Mouse (Mus musculus) CH12F3 (cell line): ENCODE measurements around the gene Zfp607a.
"Not testable (repeated sequence)": the region's sequence is repeated elsewhere in the genome, so short reads cannot be mapped to it uniquely, and the experiment has no call there.

ENCODE experiments used
- in situ Hi-C: fragments of 300-500 bp; cut with MboI; formaldehyde crosslinking; loops from 2 replicates; pipeline ENCODE4 v1.14.3; 2020; ENCODE audit warnings: low sequenced_read_pairs

Zfp607a gene

DNA sequence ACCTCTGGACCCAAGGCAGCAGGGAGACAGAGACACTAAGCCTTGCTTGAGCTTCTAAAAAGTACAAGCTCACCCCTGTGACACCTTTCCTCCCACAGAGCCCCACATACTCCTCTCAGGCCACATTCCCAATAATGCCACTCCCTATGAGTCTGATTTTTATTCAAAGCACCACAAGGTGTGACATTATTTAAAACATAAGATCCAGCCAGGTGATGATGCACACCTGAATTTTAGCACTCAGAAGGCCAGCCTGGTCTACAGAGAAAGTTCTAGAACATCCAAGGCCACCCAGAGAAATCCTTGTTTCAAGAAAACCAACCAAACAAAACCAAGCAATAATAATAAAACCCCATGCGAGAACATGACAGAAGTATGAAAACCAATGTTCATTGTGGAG lies at the start of gene Zfp607a:
Gene Zfp607a (plus strand): TSS at position 301 of the 400 bp plus-strand sequence.
- in situ Hi-C loops: no loop called here

DNA sequence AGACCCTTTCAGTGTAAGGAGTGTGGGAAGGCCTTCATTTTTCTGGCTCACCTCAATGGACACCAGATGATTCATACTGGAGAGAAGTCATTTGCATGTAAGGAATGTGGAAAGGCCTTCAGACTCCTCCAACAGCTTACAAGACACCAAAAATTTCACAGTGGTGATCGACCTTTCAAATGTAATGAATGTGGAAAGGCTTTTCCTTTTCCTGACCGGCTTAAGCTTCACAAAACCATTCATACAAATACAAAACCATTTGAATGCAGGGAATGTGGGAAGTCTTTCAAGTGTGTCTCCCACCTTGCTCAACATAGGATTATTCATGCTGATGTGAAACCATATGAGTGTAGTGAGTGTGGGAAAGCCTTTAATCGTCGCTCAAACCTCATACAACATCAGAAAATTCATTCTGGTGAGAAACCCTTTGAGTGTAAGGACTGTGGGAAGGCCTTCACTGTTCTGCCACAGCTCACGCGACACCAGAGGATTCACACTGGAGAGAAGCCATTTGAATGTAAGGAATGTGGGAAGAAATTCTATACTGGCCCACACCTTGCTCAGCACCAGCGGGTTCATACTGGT lies 38.7 kb upstream of the Zfp607a start:
- in situ Hi-C loops: no loop called here

GRCm38 (mm10) chr7:27822611-27823010 lies 34.7 kb upstream of the Zfp607a start:
- in situ Hi-C loops: no loop called here

GRCm38 (mm10) chr7:27834131-27834530 lies 23.2 kb upstream of the Zfp607a start:
- in situ Hi-C loops: no loop called here

DNA sequence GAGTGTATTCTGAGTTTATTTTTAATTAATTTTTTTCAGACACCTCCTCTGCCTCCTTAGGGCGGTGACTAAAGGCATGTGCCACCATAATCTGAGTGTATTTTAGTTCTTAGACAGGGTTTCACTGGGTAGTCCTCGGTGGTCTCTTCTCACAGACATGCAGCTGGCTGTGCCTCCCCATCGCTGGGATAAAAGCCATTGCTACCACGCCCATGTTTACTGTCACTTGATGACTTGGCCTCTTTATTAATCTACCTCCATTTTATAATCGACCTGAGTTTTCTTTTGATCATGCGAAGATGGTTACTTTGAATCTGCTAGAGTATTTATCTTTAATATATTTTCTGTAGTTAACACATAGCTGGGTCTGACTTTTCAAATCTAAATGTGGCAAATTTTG lies 19.4 kb upstream of the Zfp607a start:
- in situ Hi-C loops: no loop called here

DNA sequence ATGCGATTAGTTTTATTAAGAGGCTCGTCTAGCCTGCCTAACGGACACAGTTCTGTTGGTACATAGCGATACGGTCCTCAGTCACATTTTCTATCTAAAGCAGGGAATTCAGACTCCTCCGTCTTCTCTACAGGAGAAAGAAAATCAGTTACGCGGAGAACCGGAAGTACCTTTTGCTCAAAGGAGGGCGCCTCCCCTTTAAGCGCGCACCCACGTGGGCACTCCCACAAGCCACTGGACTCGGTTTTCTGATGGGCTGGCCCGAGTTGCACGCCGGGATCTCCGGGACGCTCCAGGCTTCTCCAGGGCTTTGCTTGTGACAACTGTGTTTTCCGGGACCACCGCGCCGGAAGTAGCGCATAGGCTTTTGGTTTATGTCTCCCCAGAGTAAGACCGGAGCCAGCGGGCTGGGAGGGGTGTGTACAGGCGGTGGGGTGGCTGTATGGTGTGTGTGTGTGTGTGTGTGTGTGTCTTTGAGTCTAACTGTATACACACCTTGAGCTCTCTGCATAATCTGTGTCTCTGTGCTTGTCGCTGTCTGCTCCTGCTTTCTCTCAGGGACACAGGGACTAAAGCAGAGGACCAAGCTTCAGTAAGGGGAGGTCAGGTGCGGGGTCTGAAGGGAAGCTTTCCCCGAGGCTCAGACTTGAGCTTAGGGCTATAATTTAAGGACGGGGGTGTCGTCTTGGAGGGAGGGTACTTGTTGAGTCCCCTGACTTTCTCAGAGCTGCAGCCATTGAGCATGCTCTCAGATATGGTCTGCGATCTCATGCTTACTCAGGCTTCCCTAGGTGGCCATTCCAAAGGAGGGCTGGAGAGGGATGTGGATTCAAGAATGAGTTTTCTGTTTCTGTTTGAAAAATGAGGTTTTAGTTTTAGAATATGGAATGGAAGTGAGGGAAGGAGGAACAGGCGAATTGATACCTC lies 18.7 kb upstream of the Zfp607a start, which contains the start of gene Zfp59:
Gene Zfp59 (plus strand): TSS at position 285 of the 927 bp plus-strand sequence.
- in situ Hi-C loops: no loop called here

DNA sequence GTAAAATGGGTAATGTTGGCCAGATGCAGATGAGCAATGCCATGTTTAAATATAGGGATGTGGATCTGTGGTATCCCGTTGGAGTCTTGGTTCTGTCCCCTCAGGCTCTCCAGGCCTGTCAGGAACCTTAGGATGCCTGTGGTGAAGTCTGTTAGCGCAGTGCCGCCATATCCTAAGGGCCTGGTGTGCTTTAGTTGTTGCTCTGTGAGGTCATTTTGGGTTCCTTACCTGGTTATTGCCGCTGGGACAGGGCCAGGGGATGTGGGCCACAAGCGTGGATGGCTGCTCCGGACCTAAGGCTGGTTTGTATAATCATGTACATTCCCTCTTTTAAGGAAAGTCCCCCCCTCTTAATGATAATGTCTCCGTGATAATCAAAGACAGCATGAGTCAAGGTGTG lies 17.7 kb upstream of the Zfp607a start:
- in situ Hi-C loops: no loop called here

GRCm38 (mm10) chr7:27840104-27840503 lies 17.2 kb upstream of the Zfp607a start:
- in situ Hi-C loops: no loop called here

- in situ Hi-C loops: no loop called here
These were observed 2.2 kb downstream of the Zfp607a start for GRCm38 (mm10) chr7:27859301-27860251.

- in situ Hi-C loops: no loop called here
These were observed 3.3 kb downstream of the Zfp607a start for GRCm38 (mm10) chr7:27860396-27861235.

GRCm38 (mm10) chr7:27862578-27862977 lies 5.3 kb downstream of the Zfp607a start:
- in situ Hi-C loops: not testable (repeated sequence)

DNA sequence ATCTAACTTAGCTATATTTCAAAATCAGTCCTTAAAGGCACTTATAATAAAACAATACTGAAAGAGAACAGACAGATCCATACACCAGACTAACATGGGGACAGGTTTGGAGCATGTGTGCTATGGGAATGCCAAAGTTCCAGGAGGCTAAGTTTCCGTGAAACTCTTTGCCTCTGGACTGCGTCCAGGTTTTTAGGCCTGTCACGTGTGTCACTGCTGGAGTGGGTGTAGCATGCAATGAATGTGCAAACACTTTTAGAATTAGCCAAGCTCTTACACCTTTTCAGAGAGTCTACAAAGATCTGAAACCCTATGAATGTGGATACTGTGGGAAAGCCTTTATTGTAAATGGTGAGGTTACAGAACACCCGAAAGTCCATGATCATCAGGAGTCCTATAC lies 24.4 kb downstream of the Zfp607a start:
- in situ Hi-C loops: no loop called here

DNA sequence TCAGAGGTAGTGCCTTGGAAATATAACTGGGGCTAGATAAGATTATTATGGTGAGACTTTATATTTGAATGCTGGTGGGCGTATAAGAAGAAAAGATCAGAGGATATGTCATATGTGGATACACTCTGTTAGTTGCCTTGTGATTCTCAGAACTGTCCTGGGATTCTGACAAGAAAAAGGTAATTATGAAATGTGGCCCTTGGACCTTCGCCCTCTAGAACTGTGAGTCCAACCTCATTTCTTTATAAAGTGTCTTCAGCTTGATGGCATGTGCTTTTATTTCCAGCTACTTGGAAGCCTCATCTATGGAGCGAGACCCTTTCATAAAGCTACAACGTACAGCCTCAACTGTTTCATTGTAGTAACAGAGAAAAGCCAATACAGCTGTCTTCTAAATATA lies 43.3 kb downstream of the Zfp607a start:
- in situ Hi-C loops: no loop called here

DNA sequence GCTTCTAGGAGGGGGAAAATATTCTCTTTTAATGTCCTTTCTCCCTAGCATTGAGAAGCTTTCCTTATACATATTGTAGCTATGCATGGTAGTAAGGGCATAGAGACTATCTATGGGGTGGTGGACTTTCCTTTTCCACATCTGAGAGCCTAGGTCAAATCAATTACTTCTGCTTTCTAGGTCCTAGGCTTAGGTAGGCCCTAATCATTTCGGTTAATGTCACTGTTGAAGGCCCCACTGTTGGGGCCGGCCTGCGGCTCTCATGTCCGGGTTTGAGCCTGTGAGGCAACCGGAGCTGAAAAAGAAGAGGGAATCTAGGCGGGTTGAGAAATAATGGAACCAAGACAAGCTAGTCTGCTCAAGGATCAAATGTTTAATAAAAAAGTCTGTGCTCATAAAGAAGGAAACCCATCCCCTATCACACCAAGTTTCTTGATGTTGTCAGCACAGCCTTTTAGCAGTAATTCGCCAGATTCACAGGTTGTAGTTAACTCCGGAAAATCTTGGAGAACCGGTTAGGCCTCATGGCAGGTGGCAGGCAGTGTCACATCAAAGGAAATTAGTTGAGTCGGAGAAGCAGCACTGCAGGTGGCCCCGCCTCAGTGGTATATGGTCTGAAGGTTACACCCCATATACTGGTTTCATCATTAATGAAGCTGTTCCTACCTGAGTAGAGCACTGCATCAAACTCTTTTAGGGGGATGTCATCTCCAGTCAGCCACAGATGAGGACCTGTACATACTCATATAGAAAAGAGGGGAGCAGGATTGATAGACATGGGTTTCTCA lies 47.9 kb downstream of the Zfp607a start:
- in situ Hi-C loops: no loop called here

- in situ Hi-C loops: not testable (repeated sequence)
These were observed 53.6 kb downstream of the Zfp607a start for GRCm38 (mm10) chr7:27910952-27911351.

DNA sequence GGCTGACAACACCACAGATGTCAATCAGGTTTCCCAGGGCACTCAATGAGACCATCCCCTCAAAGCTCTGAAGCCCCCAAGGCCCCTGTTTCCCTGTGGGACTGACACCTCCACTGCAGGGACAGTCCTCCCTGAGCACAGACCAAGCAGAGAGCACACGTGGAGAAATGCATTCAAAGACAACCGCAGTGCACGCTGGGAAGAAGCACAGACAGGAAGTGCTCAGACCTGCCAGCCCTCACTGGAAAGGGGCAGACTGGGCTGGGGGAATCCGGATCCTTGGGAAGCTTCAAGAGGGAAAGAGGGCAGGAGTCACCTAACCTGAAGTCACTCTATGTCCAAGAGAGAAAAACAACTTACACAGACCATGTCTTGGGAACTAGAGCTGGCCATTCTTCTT lies 69.7 kb downstream of the Zfp607a start:
- in situ Hi-C loops: not testable (repeated sequence)

GRCm38 (mm10) chr7:27928818-27929695 lies 71.7 kb downstream of the Zfp607a start, which contains the start of gene Zfp974:
Gene Zfp974 (minus strand): TSS chr7:27929460.
- in situ Hi-C loops: no loop called here
